Mouse (Mus musculus): Measurements from ENCODE around the gene Psmb9. TPM values are rescaled to one million over a fixed set of nuclear protein-coding genes. Genes with fewer than 3 reads are reported as not detected.

Psmb9 gene
- polyA plus RNA-seq, 2 experiments = 2.2 to 3.4 TPM

- Histone ChIP-seq H3K36me3 (ENCODE audit: control insufficient read depth, insufficient read depth, low read length) (no peaks in the 10 kb centered on the region), H3K4me3 (replicated peaks; ENCODE audit: low read length) (no peak overlapping the region), H3K9me3 (ENCODE audit: control insufficient read depth, low read length) (no peaks in the 10 kb centered on the region), H3K27me3 (ENCODE audit: control insufficient read depth, insufficient read depth, low read length) (no peaks in the 10 kb centered on the region; the same call in 1 of the 2 replicates), H3K4me2 (replicated peaks; ENCODE audit: low read depth, low read length, severe bottlenecking) (no peak overlapping the region), H3K4me1 (ENCODE audit: control insufficient read depth, insufficient read depth, low read length) (peaks cover 11% of the 10 kb centered on the region), H3K9ac (ENCODE audit: low read depth, low read length, severe bottlenecking) (no peak overlapping the region), H3K27ac (replicated peaks; ENCODE audit: low read depth, low read length) (no peak overlapping the region)
- no peak for TF ChIP-seq POLR2A (IDR thresholded peaks at IDR 0.05; ENCODE audit: borderline replicate concordance, extremely low read depth, insufficient read depth, insufficient read length)
- ATAC-seq (ENCODE audit: low FRiP score, low read depth) (no peak), DNase-seq (ENCODE audit: low spot score) (no peak)
- WGBS = 80% methylated on average over 11 of the region's 11 CpGs
These were observed 54.3 kb downstream of the Psmb9 start for GRCm38 (mm10) chr17:34133289-34133688.

Other genes with a start within 250 kb of the Psmb9 start
- 53.6 and 104 TPM in 2 replicates for gene Pfdn6, start 247.4 kb downstream of the Psmb9 start, polyA plus RNA-seq (2012; rRNA removed)
- 135 and 142 TPM in 2 replicates for gene Pfdn6, start 247.4 kb downstream of the Psmb9 start, polyA plus RNA-seq (2014; fragmentation: Nextera tagmentation; extraction: Ambion mirVana)
- 30.5 and 30.9 TPM in 2 replicates for gene Wdr46, start 247.1 kb downstream of the Psmb9 start, polyA plus RNA-seq (2012; rRNA removed)
- gene Wdr46, start 247.1 kb downstream of the Psmb9 start, polyA plus RNA-seq (2014; fragmentation: Nextera tagmentation; extraction: Ambion mirVana) = 21.6 and 25.0 TPM in 2 replicates
- gene B3galt4, start 236.3 kb downstream of the Psmb9 start, polyA plus RNA-seq (2012; rRNA removed) = 7.7 and 9.3 TPM in 2 replicates
- 4.0 and 6.6 TPM in 2 replicates for gene B3galt4, start 236.3 kb downstream of the Psmb9 start, polyA plus RNA-seq (2014; fragmentation: Nextera tagmentation; extraction: Ambion mirVana)
- 48.8 and 62.7 TPM in 2 replicates for gene Vps52, start 232.0 kb downstream of the Psmb9 start, polyA plus RNA-seq (2012; rRNA removed)
- gene Vps52, start 232.0 kb downstream of the Psmb9 start, polyA plus RNA-seq (2014; fragmentation: Nextera tagmentation; extraction: Ambion mirVana) = 38.6 and 43.4 TPM in 2 replicates
- 1,284 and 1,402 TPM in 2 replicates for gene Rps18, start 231.8 kb downstream of the Psmb9 start, polyA plus RNA-seq (2012; rRNA removed)
- gene Rps18, start 231.8 kb downstream of the Psmb9 start, polyA plus RNA-seq (2014; fragmentation: Nextera tagmentation; extraction: Ambion mirVana) = 2,129 and 2,245 TPM in 2 replicates
- gene H2-K1, start 187.4 kb downstream of the Psmb9 start, polyA plus RNA-seq (2012; rRNA removed) = 27.0 and 31.5 TPM in 2 replicates
- gene H2-K1, start 187.4 kb downstream of the Psmb9 start, polyA plus RNA-seq (2014; fragmentation: Nextera tagmentation; extraction: Ambion mirVana) = 17.7 and 25.5 TPM in 2 replicates
- 54.0 and 81.7 TPM in 2 replicates for gene Ring1, start 163.1 kb downstream of the Psmb9 start, polyA plus RNA-seq (2012; rRNA removed)
- 7.0 and 8.4 TPM in 2 replicates for gene Ring1, start 163.1 kb downstream of the Psmb9 start, polyA plus RNA-seq (2014; fragmentation: Nextera tagmentation; extraction: Ambion mirVana)
- gene H2-Ke6, start 159.7 kb downstream of the Psmb9 start, polyA plus RNA-seq (2012; rRNA removed) = 104 and 109 TPM in 2 replicates
- 46.4 and 48.1 TPM in 2 replicates for gene H2-Ke6, start 159.7 kb downstream of the Psmb9 start, polyA plus RNA-seq (2014; fragmentation: Nextera tagmentation; extraction: Ambion mirVana)
- 197 and 283 TPM in 2 replicates for gene Slc39a7, start 156.1 kb downstream of the Psmb9 start, polyA plus RNA-seq (2012; rRNA removed)
- 132 and 133 TPM in 2 replicates for gene Slc39a7, start 156.1 kb downstream of the Psmb9 start, polyA plus RNA-seq (2014; fragmentation: Nextera tagmentation; extraction: Ambion mirVana)
- gene Rxrb, start 156.0 kb downstream of the Psmb9 start, polyA plus RNA-seq (2012; rRNA removed) = 83.2 and 98.9 TPM in 2 replicates
- gene Rxrb, start 156.0 kb downstream of the Psmb9 start, polyA plus RNA-seq (2014; fragmentation: Nextera tagmentation; extraction: Ambion mirVana) = 29.2 and 33.6 TPM in 2 replicates
- gene Col11a2, start 148.3 kb downstream of the Psmb9 start, polyA plus RNA-seq (2012; rRNA removed) = 201 and 242 TPM in 2 replicates
- gene Col11a2, start 148.3 kb downstream of the Psmb9 start, polyA plus RNA-seq (2014; fragmentation: Nextera tagmentation; extraction: Ambion mirVana) = 71.6 and 72.1 TPM in 2 replicates
- gene H2-Oa, start 95.4 kb downstream of the Psmb9 start, polyA plus RNA-seq (2012; rRNA removed) = 1.0 and 1.7 TPM in 2 replicates
- 0.70 and 0.85 TPM in 2 replicates for gene H2-Oa, start 95.4 kb downstream of the Psmb9 start, polyA plus RNA-seq (2014; fragmentation: Nextera tagmentation; extraction: Ambion mirVana)
- 13.1 and 20.2 TPM in 2 replicates for gene H2-DMa, start 68.2 kb downstream of the Psmb9 start, polyA plus RNA-seq (2012; rRNA removed)
- gene H2-DMa, start 68.2 kb downstream of the Psmb9 start, polyA plus RNA-seq (2014; fragmentation: Nextera tagmentation; extraction: Ambion mirVana) = 16.8 and 19.0 TPM in 2 replicates
- gene Brd2, start 65.1 kb downstream of the Psmb9 start, polyA plus RNA-seq (2012; rRNA removed) = 197 and 217 TPM in 2 replicates
- gene Brd2, start 65.1 kb downstream of the Psmb9 start, polyA plus RNA-seq (2014; fragmentation: Nextera tagmentation; extraction: Ambion mirVana) = 121 and 141 TPM in 2 replicates
- gene H2-DMb2, start 44.5 kb downstream of the Psmb9 start, polyA plus RNA-seq (2012; rRNA removed) = 0.31 and 0.54 TPM in 2 replicates
- gene H2-DMb2, start 44.5 kb downstream of the Psmb9 start, polyA plus RNA-seq (2014; fragmentation: Nextera tagmentation; extraction: Ambion mirVana) = 0.23 and 0.36 TPM in 2 replicates
- 4.2 and 6.9 TPM in 2 replicates for gene H2-DMb1, start 34.7 kb downstream of the Psmb9 start, polyA plus RNA-seq (2012; rRNA removed)
- 2.4 and 2.7 TPM in 2 replicates for gene H2-DMb1, start 34.7 kb downstream of the Psmb9 start, polyA plus RNA-seq (2014; fragmentation: Nextera tagmentation; extraction: Ambion mirVana)
- gene Tap1, start 211 bp downstream of the Psmb9 start, polyA plus RNA-seq (2012; rRNA removed) = 11.0 and 12.1 TPM in 2 replicates
- gene Tap1, start 211 bp downstream of the Psmb9 start, polyA plus RNA-seq (2014; fragmentation: Nextera tagmentation; extraction: Ambion mirVana) = 11.2 and 14.2 TPM in 2 replicates
- gene Psmb8, start 10.0 kb upstream of the Psmb9 start, polyA plus RNA-seq (2012; rRNA removed) = 6.8 and 7.3 TPM in 2 replicates
- 9.2 and 9.4 TPM in 2 replicates for gene Psmb8, start 10.0 kb upstream of the Psmb9 start, polyA plus RNA-seq (2014; fragmentation: Nextera tagmentation; extraction: Ambion mirVana)
- gene Tap2, start 15.8 kb upstream of the Psmb9 start, polyA plus RNA-seq (2012; rRNA removed) = 2.9 and 3.0 TPM in 2 replicates
- 2.3 and 2.4 TPM in 2 replicates for gene Tap2, start 15.8 kb upstream of the Psmb9 start, polyA plus RNA-seq (2014; fragmentation: Nextera tagmentation; extraction: Ambion mirVana)
- 0.06 and 0.23 TPM in 2 replicates for gene H2-Ob, start 51.1 kb upstream of the Psmb9 start, polyA plus RNA-seq (2012; rRNA removed)
- gene H2-Ob, start 51.1 kb upstream of the Psmb9 start, polyA plus RNA-seq (2014; fragmentation: Nextera tagmentation; extraction: Ambion mirVana) = 0.11 TPM in 1 of 2 replicates, not detected in the other
- gene H2-Ab1, start 69.9 kb upstream of the Psmb9 start, polyA plus RNA-seq (2012; rRNA removed) = 4.8 and 5.6 TPM in 2 replicates
- 7.6 and 8.0 TPM in 2 replicates for gene H2-Ab1, start 69.9 kb upstream of the Psmb9 start, polyA plus RNA-seq (2014; fragmentation: Nextera tagmentation; extraction: Ambion mirVana)
- 2.0 and 2.9 TPM in 2 replicates for gene H2-Aa, start 100.1 kb upstream of the Psmb9 start, polyA plus RNA-seq (2012; rRNA removed)
- gene H2-Aa, start 100.1 kb upstream of the Psmb9 start, polyA plus RNA-seq (2014; fragmentation: Nextera tagmentation; extraction: Ambion mirVana) = 4.1 and 4.5 TPM in 2 replicates
- gene H2-Eb1, start 118.1 kb upstream of the Psmb9 start, polyA plus RNA-seq (2012; rRNA removed) = 1.6 and 2.4 TPM in 2 replicates
- gene H2-Eb1, start 118.1 kb upstream of the Psmb9 start, polyA plus RNA-seq (2014; fragmentation: Nextera tagmentation; extraction: Ambion mirVana) = 3.4 and 4.6 TPM in 2 replicates
- gene H2-Eb2, start 137.9 kb upstream of the Psmb9 start, polyA plus RNA-seq (2012; rRNA removed) = not detected in 2 replicates
- not detected in 2 replicates for gene H2-Eb2, start 137.9 kb upstream of the Psmb9 start, polyA plus RNA-seq (2014; fragmentation: Nextera tagmentation; extraction: Ambion mirVana)
- gene Btnl2, start 167.1 kb upstream of the Psmb9 start, polyA plus RNA-seq (2012; rRNA removed) = 0.14 TPM in 2 replicates
- gene Btnl2, start 167.1 kb upstream of the Psmb9 start, polyA plus RNA-seq (2014; fragmentation: Nextera tagmentation; extraction: Ambion mirVana) = 0.07 and 0.11 TPM in 2 replicates
- gene Btnl1, start 189.4 kb upstream of the Psmb9 start, polyA plus RNA-seq (2012; rRNA removed) = not detected in 2 replicates
- gene Btnl1, start 189.4 kb upstream of the Psmb9 start, polyA plus RNA-seq (2014; fragmentation: Nextera tagmentation; extraction: Ambion mirVana) = not detected in 2 replicates
- gene BC051142, start 211.1 kb upstream of the Psmb9 start, polyA plus RNA-seq (2012; rRNA removed) = 1.4 and 1.5 TPM in 2 replicates
- gene BC051142, start 211.1 kb upstream of the Psmb9 start, polyA plus RNA-seq (2014; fragmentation: Nextera tagmentation; extraction: Ambion mirVana) = 0.19 and 0.85 TPM in 2 replicates

All from limb, embryonic 14.5 days (tissue).